Mouse (Mus musculus) 3T3-L1 (cell line): ENCODE measurements at regions not wholly inside any gene's neighbourhood (a gene's known extent, or its start where the extent isn't known, plus 50 kb on each side); places are given as distances from the start of the nearest gene placed in this dataset.
A peak's percentile ranks its signal among the peaks of the same experiment; 100 is the strongest.
"Not testable (repeated sequence)": the region's sequence is repeated elsewhere in the genome, so short reads cannot be mapped to it uniquely, and the experiment has no call there.

Experiments used
- DNase-seq: peaks from one replicate; pipeline ENCODE4 v3.0.0-alpha.2; 2015; ENCODE audit warnings: low read depth, low spot score

GRCm38 (mm10) chr10:68961376-68961775 is 189.9 kb upstream of the Rhobtb1 start:
- no peak for DNase-seq

GRCm38 (mm10) chr10:68963090-68963489 is 188.1 kb upstream of the Rhobtb1 start:
- DNase-seq, result no peak

GRCm38 (mm10) chr10:68965271-68965670 is 186.0 kb upstream of the Rhobtb1 start:
- DNase-seq, result no peak

- no peak for DNase-seq
These were observed 183.0 kb upstream of the Rhobtb1 start for GRCm38 (mm10) chr10:68967976-68968968.

- peak; percentile 61 for DNase-seq
These were observed 180.7 kb upstream of the Rhobtb1 start for GRCm38 (mm10) chr10:68970521-68970920.

- DNase-seq, result no peak
These were observed 176.5 kb upstream of the Rhobtb1 start for GRCm38 (mm10) chr10:68974771-68975170.

- peak; percentile 48 for DNase-seq
These were observed 174.7 kb upstream of the Rhobtb1 start for GRCm38 (mm10) chr10:68976443-68977025.

- peak; percentile 51 for DNase-seq
These were observed 173.1 kb upstream of the Rhobtb1 start for GRCm38 (mm10) chr10:68978115-68978514.

- DNase-seq, result no peak
These were observed 171.3 kb upstream of the Rhobtb1 start for GRCm38 (mm10) chr10:68979949-68980348.

GRCm38 (mm10) chr10:68982288-68982687 is 168.9 kb upstream of the Rhobtb1 start:
- no peak for DNase-seq

- no peak for DNase-seq
These were observed 160.7 kb upstream of the Rhobtb1 start for GRCm38 (mm10) chr10:68990584-68990983.

GRCm38 (mm10) chr10:68999610-69000009 is 151.6 kb upstream of the Rhobtb1 start:
- DNase-seq, result no peak

GRCm38 (mm10) chr10:69001654-69002435 is 149.4 kb upstream of the Rhobtb1 start:
- no peak for DNase-seq

GRCm38 (mm10) chr10:69005199-69005872 is 145.9 kb upstream of the Rhobtb1 start:
- peak; percentile 81 for DNase-seq

GRCm38 (mm10) chr10:69008679-69009078 is 142.6 kb upstream of the Rhobtb1 start:
- not testable (repeated sequence) for DNase-seq

GRCm38 (mm10) chr10:69020811-69021743 is 130.2 kb upstream of the Rhobtb1 start:
- DNase-seq, result no peak

- no peak for DNase-seq
These were observed 117.8 kb upstream of the Rhobtb1 start for GRCm38 (mm10) chr10:69033410-69033809.

GRCm38 (mm10) chr10:69034390-69035120 is 116.7 kb upstream of the Rhobtb1 start:
- no peak for DNase-seq

- DNase-seq, result not testable (repeated sequence)
These were observed 115.7 kb upstream of the Rhobtb1 start for GRCm38 (mm10) chr10:69035536-69035935.

GRCm38 (mm10) chr10:69036096-69036495 is 115.1 kb upstream of the Rhobtb1 start:
- DNase-seq, result no peak
